Mouse (Mus musculus): ENCODE data around the gene Uxs1. TPM values are rescaled to one million over a fixed set of nuclear protein-coding genes. Genes with fewer than 3 reads are reported as not detected.

Uxs1 gene
- 28.1 and 30.0 TPM in 2 replicates for polyA plus RNA-seq (2015; fragmentation: Nextera tagmentation; extraction: Ambion mirVana)

DNA sequence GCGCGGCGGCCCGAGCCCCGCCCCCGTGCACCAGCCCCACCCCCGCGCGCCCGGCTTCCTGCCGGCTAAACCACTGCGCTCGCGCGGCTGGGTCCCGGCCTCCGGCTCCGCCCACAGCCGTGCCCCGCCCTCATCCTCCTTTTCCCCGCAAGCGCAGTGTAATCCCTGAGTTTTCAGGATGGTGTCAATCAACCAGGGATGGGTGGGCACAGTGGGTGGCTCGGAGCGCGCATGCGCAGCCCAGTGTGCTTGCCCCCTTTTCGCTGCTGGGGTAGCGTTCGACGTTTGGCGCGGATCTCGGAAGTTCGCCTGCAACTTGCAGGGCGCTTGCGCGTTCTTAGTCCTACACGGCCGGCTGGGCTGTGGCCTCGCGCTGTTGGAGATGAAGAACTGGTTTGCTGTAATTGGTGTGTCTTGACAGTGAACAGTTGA, at the start of gene Uxs1:
Gene Uxs1 (minus strand): TSS at position 38 of the 432 bp plus-strand sequence.
- under 1% methylated on average over 40 of the region's 41 CpGs for WGBS
- H3K9ac ChIP-seq: peak within 1 kb of the TSS; percentile 91
- H3K36me3 ChIP-seq: no peaks in the 10 kb centered on the region
- peak within 1 kb of the TSS; percentile 94 for H3K27ac ChIP-seq
- peaks cover 19% of the 10 kb centered on the region for H3K4me1 ChIP-seq
- no peaks in the 10 kb centered on the region for H3K27me3 ChIP-seq
- H3K4me3 ChIP-seq: peak within 1 kb of the TSS; percentile 82
- peak; percentile 97 for ATAC-seq (ENCODE audit: low FRiP score, low read depth)
- H3K9me3 ChIP-seq: no peaks in the 10 kb centered on the region
- peak within 1 kb of the TSS; percentile 95 for H3K4me2 ChIP-seq (replicated peaks)

DNA sequence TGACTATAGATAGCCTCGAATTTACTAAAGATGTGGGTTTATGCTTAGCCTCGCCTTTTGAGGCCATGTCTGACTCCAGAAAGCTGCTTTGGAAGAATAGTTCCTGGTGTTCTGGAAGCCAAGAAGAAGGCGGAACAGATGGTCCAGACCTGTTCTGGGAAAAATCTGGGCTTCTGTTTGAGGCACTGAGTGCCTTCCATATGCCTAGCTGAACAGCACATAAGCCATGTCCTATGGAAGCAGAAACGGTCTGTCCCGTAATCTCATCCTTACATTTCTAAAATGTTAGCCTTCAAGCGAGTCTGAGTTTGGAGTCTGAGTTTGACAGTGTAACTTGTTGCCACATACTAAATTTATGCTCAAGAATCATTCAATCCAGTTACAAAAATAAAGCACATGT, 49.6 kb upstream of the Uxs1 start:
- Histone ChIP-seq H3K27me3 (no peaks in the 10 kb centered on the region), H3K4me3 (no peak overlapping the region), H3K9me3 (no peaks in the 10 kb centered on the region), H3K27ac (no peak overlapping the region), H3K4me2 (replicated peaks) (no peak overlapping the region), H3K9ac (no peak overlapping the region), H3K4me1 (peaks cover 1% of the 10 kb centered on the region; the same call in 1 of the 2 replicates), H3K36me3 (no peaks in the 10 kb centered on the region)
- 80% methylated on average over 6 of the region's 6 CpGs for WGBS
- no peak for ATAC-seq (ENCODE audit: low FRiP score, low read depth)

DNA sequence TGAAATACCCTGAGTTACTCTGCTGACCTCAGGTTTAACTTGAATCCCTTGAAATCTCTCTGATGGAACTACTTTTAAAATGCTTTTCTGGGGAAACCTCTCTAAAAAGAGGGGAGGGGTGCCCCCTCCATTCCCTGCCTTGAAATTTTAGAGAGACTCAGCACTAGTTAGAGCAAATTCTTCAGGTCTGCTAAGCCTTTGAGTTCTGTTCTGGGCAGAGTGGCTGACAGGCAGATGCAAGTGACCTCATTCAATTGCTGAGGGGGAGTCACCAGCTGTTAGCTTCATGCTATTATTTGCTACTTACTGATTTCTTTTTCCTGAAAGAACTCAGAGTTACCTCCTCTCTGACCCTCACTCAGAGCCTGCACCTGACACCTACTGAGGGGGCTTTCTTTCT, 43.5 kb upstream of the Uxs1 start:
- Histone ChIP-seq H3K9ac (no peak overlapping the region), H3K9me3 (no peaks in the 10 kb centered on the region), H3K27ac (no peak overlapping the region), H3K4me1 (no peaks in the 10 kb centered on the region), H3K4me3 (no peak overlapping the region), H3K4me2 (replicated peaks) (no peak overlapping the region), H3K27me3 (no peaks in the 10 kb centered on the region), H3K36me3 (no peaks in the 10 kb centered on the region)
- ATAC-seq (ENCODE audit: low FRiP score, low read depth): no peak

DNA sequence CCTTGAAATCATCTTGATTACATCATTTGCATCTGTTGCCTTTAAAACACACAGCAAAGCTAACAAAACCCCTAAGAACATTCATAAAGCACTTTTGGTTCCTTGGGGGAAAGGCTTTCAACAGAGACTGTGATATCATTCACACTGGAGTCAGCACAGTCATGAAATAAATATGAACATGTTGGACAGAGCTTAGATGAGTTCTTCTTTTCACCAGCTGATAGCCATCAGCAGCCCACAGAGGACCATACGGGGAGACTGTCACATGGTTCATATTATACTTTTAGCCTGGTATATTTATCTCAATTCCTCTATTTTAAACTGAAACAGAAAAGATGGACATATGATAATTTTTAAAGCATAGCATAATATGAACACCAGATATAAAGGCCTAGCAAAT, 40.9 kb upstream of the Uxs1 start:
- ATAC-seq (ENCODE audit: low FRiP score, low read depth): no peak
- 64% methylated on average over 1 of the region's 1 CpGs for WGBS

DNA sequence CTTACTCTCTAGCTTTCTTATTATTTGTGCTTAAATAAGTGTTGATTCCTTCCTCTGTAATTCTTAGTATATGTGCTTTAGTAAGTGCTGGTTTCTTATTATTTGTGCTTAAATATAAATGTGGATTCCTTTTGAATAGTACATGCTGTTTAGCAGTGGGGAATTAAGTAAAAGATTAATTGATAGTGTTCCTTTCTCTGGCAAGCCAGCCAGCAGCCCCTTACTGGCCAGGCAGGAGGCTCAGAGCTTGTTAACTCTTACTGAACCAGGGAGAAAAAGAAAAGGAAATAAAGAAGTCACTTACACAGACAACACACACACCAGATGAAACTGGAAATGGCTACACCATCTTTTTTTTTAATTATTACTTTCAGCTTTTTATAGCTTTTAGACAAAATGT, 37.2 kb upstream of the Uxs1 start:
- Histone ChIP-seq H3K9ac (no peak overlapping the region), H3K27ac (no peak overlapping the region), H3K4me1 (no peaks in the 10 kb centered on the region), H3K4me3 (no peak overlapping the region), H3K4me2 (replicated peaks) (no peak overlapping the region), H3K27me3 (no peaks in the 10 kb centered on the region), H3K36me3 (no peaks in the 10 kb centered on the region), H3K9me3 (no peaks in the 10 kb centered on the region)
- no peak for ATAC-seq (ENCODE audit: low FRiP score, low read depth)

More for the DNA sequence above, 40.9 kb upstream of the Uxs1 start:
- H3K4me1 ChIP-seq: no peaks in the 10 kb centered on the region
- no peaks in the 10 kb centered on the region for H3K27me3 ChIP-seq
- H3K4me3 ChIP-seq: no peak overlapping the region
- no peaks in the 10 kb centered on the region for H3K9me3 ChIP-seq
- no peak overlapping the region for H3K4me2 ChIP-seq (replicated peaks)
- H3K36me3 ChIP-seq: no peaks in the 10 kb centered on the region
- H3K27ac ChIP-seq: no peak overlapping the region
- no peak overlapping the region for H3K9ac ChIP-seq

DNA sequence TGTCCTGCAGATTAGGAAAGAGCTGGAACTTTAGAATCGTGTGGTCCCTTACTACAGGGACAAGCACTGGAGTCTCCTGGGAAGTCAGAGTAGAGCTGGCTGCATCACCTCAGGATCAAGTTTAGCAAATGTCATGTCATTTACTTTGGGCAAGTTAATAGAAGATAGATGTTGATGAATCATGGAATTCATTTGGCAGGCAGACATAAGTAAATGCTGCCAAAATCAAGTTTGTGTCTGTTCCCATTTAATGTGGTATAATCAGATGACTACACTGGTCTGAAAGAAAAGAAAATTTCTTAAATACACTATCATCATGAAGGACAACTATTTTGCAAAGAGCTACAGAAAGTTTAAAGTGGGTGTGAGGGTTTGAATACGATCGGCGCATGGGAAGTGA, 35.0 kb upstream of the Uxs1 start:
- Histone ChIP-seq H3K4me2 (replicated peaks) (no peak overlapping the region), H3K4me1 (no peaks in the 10 kb centered on the region), H3K27ac (no peak overlapping the region), H3K36me3 (no peaks in the 10 kb centered on the region), H3K9me3 (no peaks in the 10 kb centered on the region), H3K27me3 (no peaks in the 10 kb centered on the region), H3K9ac (no peak overlapping the region), H3K4me3 (no peak overlapping the region)
- no peak for ATAC-seq (ENCODE audit: low FRiP score, low read depth)
- WGBS: 90% methylated on average over 4 of the region's 4 CpGs

DNA sequence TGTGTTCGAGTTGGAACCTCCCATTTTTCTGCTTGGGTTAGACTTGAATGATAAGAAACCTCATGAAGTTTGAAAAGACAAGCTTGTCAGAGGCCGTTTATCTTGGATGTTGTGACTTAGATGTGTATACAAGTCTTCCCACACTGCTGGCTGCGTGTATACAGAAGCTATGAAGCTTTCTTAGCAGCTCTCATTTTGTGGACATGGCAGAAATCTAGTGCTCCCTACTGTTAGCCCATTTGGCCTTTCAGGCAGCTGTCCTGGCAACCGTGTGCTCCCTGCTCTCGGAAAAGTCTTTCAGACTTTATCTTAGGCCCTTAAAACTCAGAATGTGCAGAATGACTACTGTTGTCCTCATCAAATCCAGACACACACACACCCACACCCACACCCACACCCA, 31.4 kb upstream of the Uxs1 start:
- H3K27me3 ChIP-seq: no peaks in the 10 kb centered on the region
- H3K9ac ChIP-seq: no peak overlapping the region
- no peak overlapping the region for H3K4me2 ChIP-seq (replicated peaks)
- H3K36me3 ChIP-seq: no peaks in the 10 kb centered on the region
- WGBS: 68% methylated on average over 5 of the region's 5 CpGs
- no peak for ATAC-seq (ENCODE audit: low FRiP score, low read depth)
- no peak overlapping the region for H3K4me3 ChIP-seq
- no peaks in the 10 kb centered on the region for H3K4me1 ChIP-seq
- H3K27ac ChIP-seq: no peak overlapping the region
- no peaks in the 10 kb centered on the region for H3K9me3 ChIP-seq

DNA sequence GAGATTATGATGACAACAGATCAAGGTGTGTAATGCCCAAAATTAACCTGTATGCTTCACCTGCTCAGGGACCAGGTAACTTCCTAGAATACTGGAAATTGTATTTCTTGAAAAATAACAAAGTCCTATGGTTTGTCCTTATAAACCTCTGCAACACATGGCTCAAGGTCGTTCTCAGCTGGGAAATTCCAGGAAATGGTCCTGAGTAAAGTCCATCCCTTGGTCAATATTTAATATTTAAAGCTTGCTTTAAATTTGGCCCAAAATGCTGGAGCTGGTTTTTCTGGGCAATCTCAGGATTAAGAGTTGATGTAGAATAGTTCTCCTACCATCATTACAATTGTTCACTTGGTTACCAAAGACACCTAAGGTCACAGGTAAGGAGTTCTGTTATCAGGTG, 30.1 kb upstream of the Uxs1 start:
- WGBS: 70% methylated on average over 1 of the region's 1 CpGs
- no peaks in the 10 kb centered on the region for H3K36me3 ChIP-seq
- H3K9ac ChIP-seq: no peak overlapping the region
- H3K4me3 ChIP-seq: no peak overlapping the region
- no peaks in the 10 kb centered on the region for H3K27me3 ChIP-seq
- no peaks in the 10 kb centered on the region for H3K9me3 ChIP-seq
- no peak for ATAC-seq (ENCODE audit: low FRiP score, low read depth)
- H3K4me2 ChIP-seq (replicated peaks): no peak overlapping the region
- H3K4me1 ChIP-seq: no peaks in the 10 kb centered on the region
- no peak overlapping the region for H3K27ac ChIP-seq

DNA sequence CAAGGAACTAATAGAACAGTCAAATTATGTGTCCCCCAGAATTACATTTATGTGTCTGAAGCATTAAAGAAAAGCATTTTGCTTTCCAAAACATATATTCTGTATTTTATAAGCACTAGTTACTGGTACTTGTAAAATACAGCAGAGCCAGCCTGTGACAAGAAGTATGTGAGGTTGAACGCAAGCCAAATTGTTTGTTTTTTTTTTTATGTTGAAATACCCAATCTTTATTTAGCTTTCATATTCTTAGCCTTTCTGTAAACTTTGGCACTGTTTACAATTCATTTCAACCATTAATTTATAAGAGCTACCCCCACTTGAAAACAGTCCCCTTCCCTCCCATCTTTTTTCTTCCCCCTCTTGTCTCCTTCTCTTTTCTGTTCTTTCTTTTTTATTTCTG, 28.0 kb upstream of the Uxs1 start:
- no peaks in the 10 kb centered on the region for H3K9me3 ChIP-seq
- no peak overlapping the region for H3K27ac ChIP-seq
- no peaks in the 10 kb centered on the region for H3K27me3 ChIP-seq
- no peak overlapping the region for H3K9ac ChIP-seq
- H3K4me3 ChIP-seq: no peak overlapping the region
- 77% methylated on average over 1 of the region's 1 CpGs for WGBS
- H3K4me1 ChIP-seq: no peaks in the 10 kb centered on the region
- no peaks in the 10 kb centered on the region for H3K36me3 ChIP-seq
- ATAC-seq (ENCODE audit: low FRiP score, low read depth): no peak
- H3K4me2 ChIP-seq (replicated peaks): no peak overlapping the region

DNA sequence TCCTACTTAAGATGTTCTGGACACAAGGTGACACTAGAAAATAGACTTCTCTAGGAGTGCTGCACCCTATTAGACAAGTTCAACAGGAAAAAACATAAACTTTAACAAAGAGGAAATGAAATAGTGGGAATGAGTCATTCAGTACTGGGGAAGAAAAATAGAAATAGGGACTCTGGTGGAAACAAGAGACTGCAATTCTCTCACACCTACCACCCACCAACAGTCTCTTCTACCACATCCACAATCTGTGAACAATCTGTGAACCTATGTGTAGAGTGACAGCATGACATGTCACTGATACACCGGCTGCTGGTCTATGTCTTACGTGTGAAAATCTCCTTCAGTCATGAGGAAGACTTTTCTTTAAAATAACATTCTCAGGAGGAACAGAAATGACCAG, 15.8 kb upstream of the Uxs1 start:
- Histone ChIP-seq H3K4me2 (replicated peaks) (no peak overlapping the region), H3K4me1 (no peaks in the 10 kb centered on the region), H3K9me3 (no peaks in the 10 kb centered on the region), H3K36me3 (no peaks in the 10 kb centered on the region), H3K27ac (no peak overlapping the region), H3K4me3 (no peak overlapping the region), H3K9ac (no peak overlapping the region), H3K27me3 (no peaks in the 10 kb centered on the region)
- 95% methylated on average over 2 of the region's 2 CpGs for WGBS
- ATAC-seq (ENCODE audit: low FRiP score, low read depth): no peak

DNA sequence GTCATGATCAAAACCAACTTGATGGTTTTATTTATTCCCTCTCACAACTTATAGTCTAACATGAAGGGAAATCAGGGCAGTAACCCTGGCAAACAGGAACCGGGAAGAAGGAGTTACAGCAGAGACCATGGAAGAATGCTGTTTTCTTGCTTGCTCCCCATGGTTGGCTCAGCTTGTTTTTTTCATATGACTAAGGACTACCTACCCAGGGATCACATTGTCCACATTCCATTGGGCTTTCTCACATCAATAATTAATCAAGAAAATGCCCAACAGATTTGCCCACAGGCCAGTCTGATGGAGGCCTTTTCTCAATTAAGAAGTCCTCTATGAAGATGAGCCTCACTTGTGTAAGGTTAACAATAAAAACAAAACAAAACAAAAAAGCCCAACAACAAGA, 9.6 kb upstream of the Uxs1 start:
- Histone ChIP-seq H3K27me3 (no peaks in the 10 kb centered on the region), H3K4me1 (no peaks in the 10 kb centered on the region), H3K27ac (no peak overlapping the region), H3K36me3 (no peaks in the 10 kb centered on the region), H3K4me3 (no peak overlapping the region), H3K4me2 (replicated peaks) (no peak overlapping the region), H3K9me3 (no peaks in the 10 kb centered on the region), H3K9ac (no peak overlapping the region)
- no peak for ATAC-seq (ENCODE audit: low FRiP score, low read depth)
- 84% methylated on average over 1 of the region's 1 CpGs for WGBS

DNA sequence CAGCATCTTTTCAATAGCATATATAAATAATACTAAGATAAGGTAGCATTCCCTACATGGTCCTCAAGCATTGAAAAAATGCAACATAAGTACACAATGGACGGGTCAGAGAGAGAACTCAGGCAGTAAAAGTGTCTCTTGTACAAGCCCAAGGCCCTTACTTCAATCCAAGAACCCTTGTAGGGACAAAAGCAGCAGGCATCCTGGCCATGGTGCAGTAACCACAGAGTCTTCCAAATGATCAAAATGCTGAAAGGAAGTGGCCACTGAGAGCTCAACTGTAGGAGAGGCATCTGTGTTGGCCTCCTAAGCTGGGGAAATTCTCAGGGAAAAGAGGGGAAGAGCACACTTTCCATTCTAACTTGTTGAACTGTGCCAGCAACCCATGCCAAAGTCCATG, 2.5 kb upstream of the Uxs1 start:
- no peaks in the 10 kb centered on the region for H3K36me3 ChIP-seq
- H3K4me2 ChIP-seq (replicated peaks): no peak overlapping the region
- no peak overlapping the region for H3K4me3 ChIP-seq
- H3K27me3 ChIP-seq: no peaks in the 10 kb centered on the region
- WGBS: 70% methylated on average over 1 of the region's 1 CpGs
- H3K27ac ChIP-seq: no peak overlapping the region
- H3K9ac ChIP-seq: no peak overlapping the region
- no peak for ATAC-seq (ENCODE audit: low FRiP score, low read depth)
- peaks cover 16% of the 10 kb centered on the region for H3K4me1 ChIP-seq
- H3K9me3 ChIP-seq: no peaks in the 10 kb centered on the region

DNA sequence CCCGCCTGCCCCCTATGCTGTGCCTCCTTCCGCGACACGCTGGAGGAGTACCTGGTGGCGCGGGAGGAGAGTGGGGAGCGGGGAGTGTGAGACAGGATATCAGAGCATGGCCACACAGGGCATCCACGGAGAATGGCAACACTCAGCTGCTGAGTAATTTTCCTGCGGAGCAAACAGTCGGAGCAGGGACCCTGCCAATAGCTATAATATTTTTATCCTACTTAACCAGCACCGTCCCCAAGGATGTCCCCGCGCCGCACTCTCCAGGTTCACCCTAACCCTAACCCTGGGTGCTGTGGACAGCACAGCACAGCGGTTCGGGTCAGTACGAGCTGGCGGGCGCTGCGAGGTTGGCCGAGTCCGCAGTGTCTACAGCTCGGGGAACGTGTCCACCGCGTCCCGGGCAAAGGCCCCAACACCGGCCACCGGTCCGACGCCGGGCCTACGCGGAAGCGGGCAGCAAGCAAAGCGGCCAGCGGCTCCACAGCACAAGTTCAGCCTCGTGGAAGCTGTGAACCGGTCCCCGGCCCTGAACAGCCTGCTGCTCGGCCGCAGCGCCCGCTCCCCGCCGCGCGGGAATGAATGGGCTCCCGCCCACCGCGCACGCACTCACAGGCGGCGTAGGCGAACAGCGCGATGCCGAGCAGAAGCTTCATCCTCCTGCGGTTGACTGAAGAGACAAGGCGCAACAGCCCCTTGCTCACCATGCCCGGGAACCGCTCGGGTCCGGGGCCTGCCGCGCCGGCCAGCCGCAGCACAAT, 418 bp downstream of the Uxs1 start:
- Histone ChIP-seq H3K27ac (peak overlapping the region; percentile 94), H3K4me1 (peaks cover 19% of the 10 kb centered on the region), H3K9me3 (no peaks in the 10 kb centered on the region), H3K4me3 (peak overlapping the region; percentile 82), H3K9ac (peak overlapping the region; percentile 91), H3K4me2 (replicated peaks) (peak overlapping the region; percentile 95), H3K36me3 (no peaks in the 10 kb centered on the region), H3K27me3 (no peaks in the 10 kb centered on the region)
- ATAC-seq (ENCODE audit: low FRiP score, low read depth): peak; percentile 80
- under 1% methylated on average over 66 of the region's 68 CpGs for WGBS
